Mouse (Mus musculus): ENCODE measurements around the gene Clec12b. TPM values are rescaled to one million over a fixed set of nuclear protein-coding genes. Genes with fewer than 3 reads are reported as not detected.

Gene Clec12b
- total and polyA plus RNA-seq, 2 experiments from 2014 or later, result 0.16 TPM; not detected in 1

DNA sequence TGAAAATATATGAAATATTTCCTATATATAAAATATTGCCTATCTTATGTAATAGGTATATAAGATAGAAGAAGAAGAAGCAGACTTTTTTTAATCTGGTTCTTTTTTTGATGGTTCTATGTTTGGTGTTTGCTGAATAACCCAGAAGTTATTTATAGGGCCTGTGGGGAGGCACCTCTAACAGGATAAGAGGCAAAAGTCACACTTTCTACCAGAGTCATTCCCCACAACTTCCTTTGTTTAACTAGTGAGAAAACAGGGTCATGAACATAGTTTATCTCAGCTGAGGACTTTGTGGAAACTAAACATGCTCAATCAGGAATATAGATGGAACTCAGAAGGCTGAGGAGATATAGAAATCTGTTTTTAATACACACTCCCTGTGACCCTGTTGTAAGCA is 20.3 kb upstream of the Clec12b start:
- Histone ChIP-seq H3K9me3 (replicated peaks; ENCODE audit: control insufficient read depth, low read length) (no peaks in the 10 kb centered on the region), H3K36me3 (replicated peaks; ENCODE audit: control insufficient read depth, insufficient read depth, low read length) (no peaks in the 10 kb centered on the region), H3K27ac (ENCODE audit: low read depth) (peak overlapping the region; percentile 34; the same call in 1 of the 2 replicates), H3K4me3 (ENCODE audit: low read depth, low read length) (no peak overlapping the region), H3K27me3 (ENCODE audit: control insufficient read depth, insufficient read depth, low read length) (no peaks in the 10 kb centered on the region), H3K4me1 (ENCODE audit: control insufficient read depth, insufficient read depth) (peaks cover 5% of the 10 kb centered on the region; the same call in 1 of the 2 replicates), H3K9ac (replicated peaks; ENCODE audit: low read depth, low read length) (no peak overlapping the region), H3K4me2 (ENCODE audit: low read depth, low read length) (no peak overlapping the region)
- no peak for ATAC-seq (ENCODE audit: insufficient read depth, low read depth)
- DNase-seq (ENCODE audit: low spot score), result no peak
- TF ChIP-seq EP300 (IDR thresholded peaks at IDR 0.05; ENCODE audit: low read depth), result no peak
- no peak for TF ChIP-seq CTCF (IDR thresholded peaks at IDR 0.05; ENCODE audit: low read depth)

DNA sequence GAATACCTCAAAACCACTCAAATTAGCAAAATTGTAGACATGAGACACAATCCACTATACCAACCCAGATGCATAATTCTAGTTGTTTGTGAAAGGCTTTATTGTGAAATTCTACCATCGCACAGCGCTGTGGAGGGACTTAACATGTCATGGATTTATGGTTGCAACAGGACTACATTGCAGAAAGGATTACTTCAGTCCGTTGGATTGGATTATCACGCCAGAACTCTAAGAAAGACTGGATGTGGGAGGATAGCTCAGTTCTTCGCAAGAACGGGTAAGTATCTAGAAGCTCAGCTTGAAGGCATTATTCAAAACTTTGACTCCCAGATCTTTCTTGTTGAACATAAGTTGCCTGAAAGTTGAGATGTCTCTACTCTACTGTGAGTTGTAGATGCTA is 17.7 kb upstream of the Clec12b start:
- ATAC-seq (ENCODE audit: insufficient read depth, low read depth), result no peak
- Histone ChIP-seq H3K36me3 (replicated peaks; ENCODE audit: control insufficient read depth, insufficient read depth, low read length) (no peaks in the 10 kb centered on the region), H3K4me3 (ENCODE audit: low read depth, low read length) (no peak overlapping the region), H3K27ac (ENCODE audit: low read depth) (no peak overlapping the region), H3K9me3 (replicated peaks; ENCODE audit: control insufficient read depth, low read length) (no peaks in the 10 kb centered on the region), H3K4me1 (ENCODE audit: control insufficient read depth, insufficient read depth) (peaks cover 5% of the 10 kb centered on the region; the same call in 1 of the 2 replicates), H3K4me2 (ENCODE audit: low read depth, low read length) (no peak overlapping the region), H3K27me3 (ENCODE audit: control insufficient read depth, insufficient read depth, low read length) (no peaks in the 10 kb centered on the region), H3K9ac (replicated peaks; ENCODE audit: low read depth, low read length) (no peak overlapping the region)
- 83% methylated on average over 6 of the region's 6 CpGs for WGBS
- TF ChIP-seq CTCF (IDR thresholded peaks at IDR 0.05; ENCODE audit: low read depth), result no peak
- no peak for TF ChIP-seq EP300 (IDR thresholded peaks at IDR 0.05; ENCODE audit: low read depth)
- DNase-seq (ENCODE audit: low spot score), result no peak

- Histone ChIP-seq H3K4me2 (ENCODE audit: low read depth, low read length) (no peak overlapping the region), H3K36me3 (replicated peaks; ENCODE audit: control insufficient read depth, insufficient read depth, low read length) (no peaks in the 10 kb centered on the region), H3K4me1 (ENCODE audit: control insufficient read depth, insufficient read depth) (peaks cover 5% of the 10 kb centered on the region; the same call in 1 of the 2 replicates), H3K27me3 (ENCODE audit: control insufficient read depth, insufficient read depth, low read length) (no peaks in the 10 kb centered on the region), H3K27ac (ENCODE audit: low read depth) (no peak overlapping the region), H3K9me3 (replicated peaks; ENCODE audit: control insufficient read depth, low read length) (no peaks in the 10 kb centered on the region), H3K4me3 (ENCODE audit: low read depth, low read length) (no peak overlapping the region), H3K9ac (replicated peaks; ENCODE audit: low read depth, low read length) (no peak overlapping the region)
- ATAC-seq (ENCODE audit: insufficient read depth, low read depth), result no peak
- TF ChIP-seq CTCF (IDR thresholded peaks at IDR 0.05; ENCODE audit: low read depth) (no peak), EP300 (IDR thresholded peaks at IDR 0.05; ENCODE audit: low read depth) (no peak)
- DNase-seq (ENCODE audit: low spot score), result no peak
- WGBS, result 90% methylated on average over 2 of the region's 2 CpGs
Observed at GRCm38 (mm10) chr6:129402404-129402803, 16.7 kb upstream of the Clec12b start.

GRCm38 (mm10) chr6:129399945-129400344 is 14.3 kb upstream of the Clec12b start:
- H3K4me1 ChIP-seq (ENCODE audit: control insufficient read depth, insufficient read depth), result no peaks in the 10 kb centered on the region
- ATAC-seq (ENCODE audit: insufficient read depth, low read depth) (peak; percentile 57; the same call in 1 of the 2 replicates), DNase-seq (ENCODE audit: low spot score) (peak; percentile 54)
- no peak overlapping the region for H3K9ac ChIP-seq (replicated peaks; ENCODE audit: low read depth, low read length)
- WGBS, result 20% methylated on average over 6 of the region's 6 CpGs
- TF ChIP-seq CTCF (IDR thresholded peaks at IDR 0.05; ENCODE audit: low read depth) (no peak), EP300 (IDR thresholded peaks at IDR 0.05; ENCODE audit: low read depth) (no peak)
- no peak overlapping the region for H3K4me3 ChIP-seq (ENCODE audit: low read depth, low read length)
- H3K27ac ChIP-seq (ENCODE audit: low read depth), result peak overlapping the region; percentile 55; the same call in 1 of the 2 replicates
- H3K36me3 ChIP-seq (replicated peaks; ENCODE audit: control insufficient read depth, insufficient read depth, low read length), result no peaks in the 10 kb centered on the region
- no peak overlapping the region for H3K4me2 ChIP-seq (ENCODE audit: low read depth, low read length)
- no peaks in the 10 kb centered on the region for H3K27me3 ChIP-seq (ENCODE audit: control insufficient read depth, insufficient read depth, low read length)
- no peaks in the 10 kb centered on the region for H3K9me3 ChIP-seq (replicated peaks; ENCODE audit: control insufficient read depth, low read length)

- H3K4me2 ChIP-seq (ENCODE audit: low read depth, low read length), result 0 out of 2 replicates have a peak within 1 kb of the TSS, but pooled peaks have one; percentile 8
- 57% methylated on average over 8 of the region's 8 CpGs for WGBS
- H3K9ac ChIP-seq (replicated peaks; ENCODE audit: low read depth, low read length), result no peak within 1 kb of the TSS
- H3K4me3 ChIP-seq (ENCODE audit: low read depth, low read length), result no peak within 1 kb of the TSS
- no peaks in the 10 kb centered on the region for H3K36me3 ChIP-seq (replicated peaks; ENCODE audit: control insufficient read depth, insufficient read depth, low read length)
- no peak within 1 kb of the TSS for H3K27ac ChIP-seq (ENCODE audit: low read depth)
- no peak for DNase-seq (ENCODE audit: low spot score)
- no peaks in the 10 kb centered on the region for H3K9me3 ChIP-seq (replicated peaks; ENCODE audit: control insufficient read depth, low read length)
- H3K27me3 ChIP-seq (ENCODE audit: control insufficient read depth, insufficient read depth, low read length), result no peaks in the 10 kb centered on the region
- H3K4me1 ChIP-seq (ENCODE audit: control insufficient read depth, insufficient read depth), result no peaks in the 10 kb centered on the region
- ATAC-seq (ENCODE audit: insufficient read depth, low read depth), result no peak
- TF ChIP-seq EP300 (IDR thresholded peaks at IDR 0.05; ENCODE audit: low read depth) (no peak), CTCF (IDR thresholded peaks at IDR 0.05; ENCODE audit: low read depth) (no peak)
Observed at GRCm38 (mm10) chr6:129396997-129397396, 11.3 kb upstream of the Clec12b start, which contains the start of gene Clec1b. Gene Clec1b, plus strand, starts transcription at chr6:129397297.

- no peak overlapping the region for H3K9ac ChIP-seq (replicated peaks; ENCODE audit: low read depth, low read length)
- ATAC-seq (ENCODE audit: insufficient read depth, low read depth) (no peak), DNase-seq (ENCODE audit: low spot score) (no peak)
- H3K27me3 ChIP-seq (ENCODE audit: control insufficient read depth, insufficient read depth, low read length), result no peaks in the 10 kb centered on the region
- no peak overlapping the region for H3K4me2 ChIP-seq (ENCODE audit: low read depth, low read length)
- no peaks in the 10 kb centered on the region for H3K9me3 ChIP-seq (replicated peaks; ENCODE audit: control insufficient read depth, low read length)
- WGBS, result 59% methylated on average over 6 of the region's 6 CpGs
- H3K4me3 ChIP-seq (ENCODE audit: low read depth, low read length), result no peak overlapping the region
- no peak overlapping the region for H3K27ac ChIP-seq (ENCODE audit: low read depth)
- no peaks in the 10 kb centered on the region for H3K36me3 ChIP-seq (replicated peaks; ENCODE audit: control insufficient read depth, insufficient read depth, low read length)
- no peaks in the 10 kb centered on the region for H3K4me1 ChIP-seq (ENCODE audit: control insufficient read depth, insufficient read depth)
- TF ChIP-seq CTCF (IDR thresholded peaks at IDR 0.05; ENCODE audit: low read depth) (no peak), EP300 (IDR thresholded peaks at IDR 0.05; ENCODE audit: low read depth) (no peak)
Observed at GRCm38 (mm10) chr6:129393732-129394131, 8.1 kb upstream of the Clec12b start.
